Mouse (Mus musculus): ENCODE data around the gene St7.

GRCm38 (mm10) chr6:17859564-17859963, 166.8 kb downstream of the St7 start:
- TF ChIP-seq POLR2A (IDR thresholded peaks at IDR 0.05; ENCODE audit: borderline replicate concordance, extremely low read depth, insufficient read depth, insufficient read length, poor library complexity, severe bottlenecking), result no peak
- no peak for TF ChIP-seq CTCF (IDR thresholded peaks at IDR 0.05; ENCODE audit: borderline replicate concordance, extremely low read depth, insufficient read depth, insufficient read length)
